Mouse (Mus musculus): Measurements from ENCODE around the gene Usp20. TPM values are rescaled to one million over a fixed set of nuclear protein-coding genes. Genes with fewer than 3 reads are reported as not detected.

The Usp20 gene
- 16.5 and 21.8 TPM in 2 replicates for polyA plus RNA-seq (2012; rRNA removed)

GRCm38 (mm10) chr2:30981790-30982513 is at the start of gene Usp20, which contains the start of gene BC005624:
Usp20 (plus strand) TSS chr2:30982279.
BC005624 (minus strand) TSS chr2:30982201.

GRCm38 (mm10) chr2:30952824-30953490 is 29.1 kb upstream of the Usp20 start, which contains the start of gene Tor1b:
Tor1b (plus strand) TSS chr2:30952959.

GRCm38 (mm10) chr2:30967352-30968327 is 14.4 kb upstream of the Usp20 start, which contains the start of gene Tor1a:
Tor1a (minus strand) TSS chr2:30967933.

Other genes starting within 250 kb of the Usp20 start
- gene 1700001O22Rik, start 178.6 kb upstream of the Usp20 start, polyA plus RNA-seq (2012; rRNA removed), result 3.3 and 3.7 TPM in 2 replicates
- 52.6 and 60.2 TPM in 2 replicates for gene Ntmt1, start 174.5 kb upstream of the Usp20 start, polyA plus RNA-seq (2012; rRNA removed)
- 38.9 and 40.2 TPM in 2 replicates for gene Asb6, start 151.9 kb upstream of the Usp20 start, polyA plus RNA-seq (2012; rRNA removed)
- gene Prrx2, start 147.3 kb upstream of the Usp20 start, polyA plus RNA-seq (2012; rRNA removed), result 59.2 and 76.8 TPM in 2 replicates
- 3.4 and 6.1 TPM in 2 replicates for gene Ptges, start 52.4 kb upstream of the Usp20 start, polyA plus RNA-seq (2012; rRNA removed)
- 36.5 and 41.0 TPM in 2 replicates for gene Tor1b, start 29.3 kb upstream of the Usp20 start, polyA plus RNA-seq (2012; rRNA removed)
- gene Tor1a, start 14.3 kb upstream of the Usp20 start, polyA plus RNA-seq (2012; rRNA removed), result 54.3 and 61.0 TPM in 2 replicates
- 73.3 and 125 TPM in 2 replicates for gene BC005624, start 78 bp upstream of the Usp20 start, polyA plus RNA-seq (2012; rRNA removed)
- gene Fnbp1, start 159.7 kb downstream of the Usp20 start, polyA plus RNA-seq (2012; rRNA removed), result 28.0 and 28.3 TPM in 2 replicates
- 20.6 and 26.9 TPM in 2 replicates for gene Gpr107, start 170.0 kb downstream of the Usp20 start, polyA plus RNA-seq (2012; rRNA removed)